Mouse (Mus musculus) embryonic fibroblast, embryonic 13.5 days (primary cell): ENCODE data around the gene Gm17482.

Experiments used
- CTCF ChIP-seq: IDR thresholded peaks from 2 replicates; pipeline ENCODE4 v1.5.1; 2011; ENCODE audit warnings: mild to moderate bottlenecking, control low read depth, low read length, moderate library complexity, borderline replicate concordance; ENCODE audit not compliant: insufficient read depth
- POLR2A ChIP-seq: IDR thresholded peaks from 2 replicates; pipeline ENCODE4 v1.6.1; 2011; ENCODE audit warnings: low read depth, mild to moderate bottlenecking, control low read depth, low read length, moderate library complexity

GRCm38 (mm10) chr6:115268551-115269385, 41.6 kb downstream of the Gm17482 start:
- TF ChIP-seq POLR2A (no peak), CTCF (no peak)
